Mouse (Mus musculus): Measurements from ENCODE around the gene Lef1.

Lef1 gene

GRCm38 (mm10) chr3:131108094-131108653 is 2.1 kb upstream of the Lef1 start:
- DNase-seq = peak in 1 of 2 experiments; percentile 36

- peak in 1 of 2 experiments; percentile 20 for DNase-seq
Measured at GRCm38 (mm10) chr3:131109066-131109685, 1.1 kb upstream of the Lef1 start.

GRCm38 (mm10) chr3:131109686-131110070 is 593 bp upstream of the Lef1 start:
- no peak for DNase-seq

- peak; percentile 21 to 44 for DNase-seq
Measured at GRCm38 (mm10) chr3:131111151-131111850, 1.0 kb downstream of the Lef1 start.

- peak; percentile 26 to 33 for DNase-seq
Measured at GRCm38 (mm10) chr3:131111851-131112572, 1.7 kb downstream of the Lef1 start.

- DNase-seq = no peak
Measured at GRCm38 (mm10) chr3:131112573-131112955, 2.3 kb downstream of the Lef1 start.

- no peak for DNase-seq
Measured at GRCm38 (mm10) chr3:131113029-131113428, 2.8 kb downstream of the Lef1 start.

GRCm38 (mm10) chr3:131116116-131116515 is 5.8 kb downstream of the Lef1 start:
- DNase-seq = no peak

- no peak for DNase-seq
Measured at GRCm38 (mm10) chr3:131117352-131117751, 7.1 kb downstream of the Lef1 start.

- DNase-seq = no peak
Measured at GRCm38 (mm10) chr3:131117883-131118282, 7.6 kb downstream of the Lef1 start.

GRCm38 (mm10) chr3:131119435-131119834 is 9.2 kb downstream of the Lef1 start:
- DNase-seq = no peak

- no peak for DNase-seq
Measured at GRCm38 (mm10) chr3:131123501-131123900, 13.2 kb downstream of the Lef1 start.

- no peak for DNase-seq
Measured at GRCm38 (mm10) chr3:131125873-131126272, 15.6 kb downstream of the Lef1 start.

- no peak for DNase-seq
Measured at GRCm38 (mm10) chr3:131126438-131126837, 16.2 kb downstream of the Lef1 start.

- no peak for DNase-seq
Measured at GRCm38 (mm10) chr3:131134003-131134402, 23.7 kb downstream of the Lef1 start.

GRCm38 (mm10) chr3:131135434-131135833 is 25.2 kb downstream of the Lef1 start:
- DNase-seq = no peak

GRCm38 (mm10) chr3:131136455-131136854 is 26.2 kb downstream of the Lef1 start:
- no peak for DNase-seq

- no peak for DNase-seq
Measured at GRCm38 (mm10) chr3:131137119-131137781, 27.0 kb downstream of the Lef1 start.

GRCm38 (mm10) chr3:131138224-131138623 is 28.0 kb downstream of the Lef1 start:
- no peak for DNase-seq

- no peak for DNase-seq
Measured at GRCm38 (mm10) chr3:131138797-131139196, 28.5 kb downstream of the Lef1 start.

GRCm38 (mm10) chr3:131139345-131140090 is 29.2 kb downstream of the Lef1 start:
- no peak for DNase-seq

GRCm38 (mm10) chr3:131140091-131140462 is 29.8 kb downstream of the Lef1 start:
- DNase-seq = no peak
